Mouse (Mus musculus): ENCODE measurements around the gene Tctex1d2.
A peak's percentile ranks its signal among the peaks of the same experiment; 100 is the strongest.
"Not testable (repeated sequence)": the region's sequence is repeated elsewhere in the genome, so short reads cannot be mapped to it uniquely, and the experiment has no call there.

Gene Tctex1d2

DNA sequence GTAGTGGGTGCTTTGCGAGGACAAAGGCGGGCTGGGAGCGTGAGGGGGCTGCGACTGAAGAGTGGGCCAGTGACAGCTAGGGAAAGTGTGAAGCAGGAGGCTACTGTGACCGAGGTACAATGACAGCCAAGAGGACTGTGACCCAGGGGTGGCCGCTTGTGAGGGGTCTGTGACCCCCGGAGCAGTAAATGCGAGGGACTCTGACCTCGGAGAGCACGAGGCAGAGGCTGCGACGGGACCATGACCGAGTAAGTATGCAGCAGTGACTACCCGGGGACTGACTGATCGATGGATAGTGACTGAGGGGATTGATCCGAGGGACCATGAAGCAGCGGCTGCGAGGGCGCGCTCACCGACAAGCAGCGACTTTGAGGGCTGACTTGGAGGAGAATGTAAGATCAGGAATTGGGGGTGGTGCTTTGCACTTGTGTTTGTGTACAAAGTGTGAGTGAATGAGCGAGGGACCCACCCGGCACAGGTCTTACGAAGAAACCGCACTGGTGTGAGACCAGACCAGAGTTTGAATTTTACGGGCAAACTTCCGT, 11.6 kb downstream of the Tctex1d2 start:
- DNase-seq (ENCODE audit: low spot score in 2 of 2), result peak in 1 of 2 experiments; percentile 26

DNA sequence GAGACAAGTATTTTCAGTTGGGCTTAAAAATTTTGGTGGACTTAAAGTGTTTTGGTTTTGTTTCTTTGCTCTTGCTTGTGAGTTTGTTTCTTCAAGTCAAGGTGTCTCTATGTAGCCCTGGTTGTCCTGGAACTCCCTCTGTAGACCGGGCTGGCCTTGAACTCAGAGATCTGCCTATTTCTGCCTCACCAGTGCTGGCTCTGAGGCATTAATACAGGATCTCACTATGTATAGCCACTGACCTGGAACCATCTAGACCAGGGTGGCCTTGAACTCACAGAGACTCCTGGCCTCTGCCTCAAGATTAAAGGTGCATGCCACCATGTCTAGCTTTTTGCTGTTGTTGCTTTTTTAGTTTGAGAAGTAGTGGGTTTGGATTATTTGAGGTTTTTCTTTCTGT, 12.4 kb downstream of the Tctex1d2 start:
- no peak for DNase-seq (ENCODE audit: low spot score in 2 of 2)

DNA sequence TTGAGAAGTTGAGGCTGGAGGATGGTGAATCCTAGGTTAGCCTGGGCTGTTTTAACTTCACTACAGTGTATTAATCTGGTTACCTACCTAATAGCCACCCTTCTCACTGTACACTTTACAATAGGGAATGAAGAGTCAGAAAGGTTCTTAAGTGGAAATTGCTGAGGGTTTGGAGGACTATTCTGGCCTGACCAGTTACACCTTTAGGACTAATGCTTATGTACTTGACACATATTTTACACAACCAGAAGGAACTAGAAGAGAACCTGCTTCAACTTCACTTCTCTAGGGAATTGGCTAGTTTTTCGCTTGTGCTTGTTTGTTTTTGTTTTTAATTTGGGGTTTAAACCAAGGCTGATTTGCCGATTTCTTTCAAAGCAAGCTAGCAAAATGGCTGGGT, 13.6 kb downstream of the Tctex1d2 start:
- no peak for DNase-seq (ENCODE audit: low spot score in 2 of 2)

GRCm38 (mm10) chr16:32434066-32434465, 14.6 kb downstream of the Tctex1d2 start:
- no peak for DNase-seq (ENCODE audit: low spot score in 2 of 2)

DNA sequence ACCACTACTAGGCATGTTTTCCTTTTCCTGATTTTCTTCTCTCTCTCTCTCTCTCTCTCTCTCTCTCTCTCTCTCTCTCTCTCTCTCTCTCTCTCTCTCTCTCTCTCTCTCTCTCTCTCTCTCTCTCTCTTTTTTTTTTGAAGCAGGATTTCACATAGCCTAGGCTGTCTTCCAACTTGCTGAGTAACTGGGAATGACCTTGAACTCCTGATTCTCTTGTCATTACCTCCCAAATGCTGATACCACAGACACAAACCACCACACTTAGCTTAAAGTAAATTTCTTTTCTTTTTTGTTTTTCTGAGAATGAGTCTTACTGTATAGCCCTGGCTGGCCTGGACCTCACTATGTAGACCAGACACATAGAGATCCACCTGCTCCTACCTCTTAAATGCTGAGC, 15.2 kb downstream of the Tctex1d2 start:
- no peak for DNase-seq (ENCODE audit: low spot score in 2 of 2)

DNA sequence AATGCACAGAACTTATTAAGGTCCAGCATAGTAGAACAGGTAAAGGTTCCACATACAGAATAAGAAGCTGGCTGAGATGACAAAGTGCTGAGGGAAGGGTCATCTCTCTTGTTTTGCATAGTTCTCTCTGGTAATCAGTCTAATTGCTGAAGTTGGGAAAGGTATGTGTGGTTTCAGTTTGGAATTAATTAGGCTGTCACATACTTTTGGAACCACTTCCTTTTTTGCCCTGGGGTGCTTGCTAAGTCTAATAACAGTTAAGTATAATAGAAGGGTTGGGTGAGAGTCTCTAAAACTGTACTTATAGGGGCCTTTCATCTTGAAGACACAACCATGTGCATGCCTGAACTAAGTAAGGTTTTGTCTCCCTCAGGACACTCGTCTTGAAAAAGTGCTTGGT, 17.2 kb downstream of the Tctex1d2 start:
- DNase-seq (ENCODE audit: low spot score in 2 of 2), result no peak

DNA sequence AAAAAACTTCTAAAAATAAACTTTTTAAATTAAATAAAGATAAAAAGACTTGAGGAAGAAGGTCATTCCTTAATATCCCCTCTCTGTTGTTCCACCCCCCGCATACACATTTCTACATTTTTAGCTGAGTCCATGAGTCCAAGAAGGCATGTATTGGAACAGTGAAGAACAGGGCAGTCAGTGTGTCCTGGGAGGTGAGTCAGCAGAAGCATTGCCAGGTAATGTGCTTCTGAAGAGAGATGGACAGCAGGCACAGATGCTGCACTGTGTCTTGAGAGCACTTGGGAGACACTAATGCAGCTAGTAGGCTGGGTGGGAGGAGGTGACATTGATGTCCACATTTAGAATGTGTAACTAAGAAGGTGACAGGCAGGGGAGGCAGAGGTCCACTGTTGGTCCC, 17.8 kb downstream of the Tctex1d2 start:
- no peak for DNase-seq (ENCODE audit: low spot score in 2 of 2)

- no peak for DNase-seq (ENCODE audit: low spot score in 2 of 2)
These were observed 21.9 kb downstream of the Tctex1d2 start for GRCm38 (mm10) chr16:32441432-32441831.

DNA sequence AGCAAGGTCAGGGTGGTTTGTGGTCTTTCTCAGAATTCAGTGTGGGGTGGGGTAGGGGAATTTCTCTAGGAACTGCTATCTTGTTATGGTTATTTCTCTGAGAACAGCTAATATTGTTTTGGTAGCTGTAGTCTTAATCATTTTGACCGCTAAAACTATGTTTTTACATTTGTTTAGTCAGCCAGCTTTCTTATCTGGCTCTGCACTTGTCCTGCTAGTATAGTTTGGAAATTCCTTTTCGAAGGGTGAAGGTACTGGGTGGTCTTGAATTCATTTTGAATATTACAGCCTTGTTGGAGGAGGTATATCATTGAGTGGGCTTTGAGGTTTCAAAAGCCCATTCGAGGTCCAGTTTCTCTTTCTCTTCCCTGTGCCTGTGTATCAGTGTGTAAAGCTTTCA, 25.1 kb downstream of the Tctex1d2 start:
- not testable (repeated sequence) for DNase-seq (ENCODE audit: low spot score in 2 of 2)

- no peak for DNase-seq (ENCODE audit: low spot score in 2 of 2)
These were observed 26.1 kb downstream of the Tctex1d2 start for GRCm38 (mm10) chr16:32445558-32445957.

GRCm38 (mm10) chr16:32446563-32447138, 27.1 kb downstream of the Tctex1d2 start:
- no peak for DNase-seq (ENCODE audit: low spot score in 2 of 2)

DNA sequence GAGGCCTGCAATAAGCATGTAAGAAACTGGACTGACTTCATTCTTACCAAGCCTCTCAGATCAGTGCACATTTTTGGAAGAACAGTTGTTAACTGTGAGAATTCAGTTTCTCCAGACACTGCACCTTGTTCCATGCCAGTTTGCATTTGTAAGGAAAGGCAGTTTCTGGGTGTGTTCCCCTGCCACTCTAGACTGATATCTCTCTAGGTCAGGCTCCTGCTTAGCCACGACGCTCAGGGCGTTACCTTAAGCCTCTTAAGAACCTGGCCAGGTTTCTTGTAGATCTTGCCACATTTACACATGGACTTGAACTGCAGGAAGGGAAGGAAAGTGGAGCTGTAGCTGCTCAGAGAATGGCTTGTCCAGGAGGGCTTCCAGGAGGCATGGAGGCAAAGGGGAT, 30.2 kb downstream of the Tctex1d2 start:
- no peak for DNase-seq (ENCODE audit: low spot score in 2 of 2)

- DNase-seq (ENCODE audit: low spot score in 2 of 2), result no peak
These were observed 30.6 kb downstream of the Tctex1d2 start for GRCm38 (mm10) chr16:32450133-32450532.

DNA sequence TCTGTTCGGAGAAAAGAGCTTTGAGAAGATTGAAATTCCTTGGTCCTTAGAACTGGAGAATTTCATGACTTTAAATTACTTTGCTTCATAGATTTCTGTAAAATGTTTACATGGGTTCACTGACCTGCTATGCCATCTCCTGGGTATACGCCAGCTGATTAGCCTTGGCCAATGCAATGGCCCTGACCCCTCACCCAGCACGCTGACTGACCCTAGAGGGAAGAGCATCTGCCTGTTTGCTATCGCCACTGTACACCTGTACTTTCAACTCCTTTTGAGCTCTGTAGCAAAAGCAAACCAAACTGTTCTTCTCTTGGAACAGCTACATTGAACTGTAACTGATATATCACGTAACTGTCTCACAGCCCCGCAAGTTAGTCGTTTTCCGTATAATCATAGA, 33.6 kb downstream of the Tctex1d2 start:
- no peak for DNase-seq (ENCODE audit: low spot score in 2 of 2)

DNA sequence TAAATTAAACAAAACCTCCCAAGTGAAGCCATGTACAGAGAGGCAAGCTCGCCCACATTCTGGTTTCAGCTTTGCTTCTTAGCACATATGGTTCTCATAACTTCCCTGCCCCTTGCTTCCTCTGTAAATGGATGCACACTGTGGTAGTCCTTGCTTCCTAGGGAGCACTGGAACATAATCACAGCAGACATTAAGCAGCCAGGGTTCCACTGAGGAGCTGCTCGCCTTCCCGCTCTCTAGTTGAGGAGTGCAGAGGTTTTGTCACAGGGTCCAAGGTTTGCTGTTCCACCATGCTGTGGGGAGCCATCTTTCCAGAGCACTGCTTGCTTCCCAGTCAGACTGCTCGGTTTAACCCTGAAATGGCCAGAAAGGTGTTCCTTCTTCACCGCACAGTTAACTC, 35.1 kb downstream of the Tctex1d2 start:
- DNase-seq (ENCODE audit: low spot score in 2 of 2), result no peak

GRCm38 (mm10) chr16:32456086-32456485, 36.6 kb downstream of the Tctex1d2 start:
- DNase-seq (ENCODE audit: low spot score in 2 of 2), result no peak

GRCm38 (mm10) chr16:32456761-32457160, 37.3 kb downstream of the Tctex1d2 start:
- DNase-seq (ENCODE audit: low spot score in 2 of 2), result no peak

- DNase-seq (ENCODE audit: low spot score in 2 of 2), result peak; percentile 22 to 24
These were observed 38.3 kb downstream of the Tctex1d2 start for GRCm38 (mm10) chr16:32457589-32458386.

GRCm38 (mm10) chr16:32460518-32460917, 41.0 kb downstream of the Tctex1d2 start:
- no peak for DNase-seq (ENCODE audit: low spot score in 2 of 2)

- DNase-seq (ENCODE audit: low spot score in 2 of 2), result no peak
These were observed 42.2 kb downstream of the Tctex1d2 start for GRCm38 (mm10) chr16:32461713-32462112.

DNA sequence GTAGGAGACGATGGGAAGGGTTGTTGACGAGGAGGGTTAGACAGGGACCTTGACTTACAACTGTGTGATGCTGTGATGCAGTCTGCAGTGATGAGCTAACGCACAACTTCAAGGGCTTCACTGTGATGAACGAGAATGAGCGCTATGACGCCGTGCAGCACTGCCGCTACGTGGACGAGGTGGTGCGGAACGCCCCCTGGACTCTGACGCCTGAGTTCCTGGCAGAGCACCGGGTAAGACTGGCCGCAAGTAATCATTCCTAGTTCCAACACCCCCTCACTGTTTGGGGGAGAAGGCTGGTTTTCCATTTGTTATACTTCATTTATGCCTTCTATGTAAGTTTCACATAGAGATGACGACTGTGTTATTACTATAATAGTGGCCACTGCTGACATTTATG, 43.4 kb downstream of the Tctex1d2 start:
- no peak for DNase-seq (ENCODE audit: low spot score in 2 of 2)

GRCm38 (mm10) chr16:32463426-32463825, 43.9 kb downstream of the Tctex1d2 start:
- no peak for DNase-seq (ENCODE audit: low spot score in 2 of 2)

DNA sequence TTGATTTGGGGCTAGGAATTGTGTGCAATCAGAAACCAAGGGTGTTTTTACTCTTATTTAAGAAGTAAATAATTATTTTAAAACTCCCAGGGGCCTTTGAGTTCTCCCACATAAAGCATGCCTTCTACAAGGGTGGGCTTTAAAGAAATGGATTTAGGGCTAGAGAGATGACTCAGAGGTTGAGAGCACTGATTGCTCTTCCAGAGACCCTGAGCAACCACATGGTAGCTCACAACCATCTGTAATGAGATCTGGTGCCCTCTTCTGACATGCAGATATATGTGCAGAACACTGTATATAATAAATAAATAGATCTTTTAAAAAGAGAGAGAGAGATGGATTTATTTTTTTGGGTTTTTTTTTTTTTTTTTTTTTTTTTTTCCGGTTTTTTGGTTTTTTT, 45.4 kb downstream of the Tctex1d2 start:
- DNase-seq (ENCODE audit: low spot score in 2 of 2), result no peak

All from right cerebral cortex, adult 2 months (tissue).